Mouse (Mus musculus) hindbrain, postnatal 0 days (tissue): ENCODE data around the gene Olfr307. TPM values are rescaled to one million over a fixed set of nuclear protein-coding genes. Genes with fewer than 3 reads are reported as not detected.
"Not testable (repeated sequence)": the region's sequence is repeated elsewhere in the genome, so short reads cannot be mapped to it uniquely, and the experiment has no call there.

Experiments
- ATAC-seq: fragments of 200-750 bp; cut with Nextera tagmentation; 2 replicates; pipeline ENCODE4 v1.8.0; 2017; ENCODE audit warnings: mild to moderate bottlenecking, moderate TSS enrichment, moderate library complexity
- DNase-seq: peaks from one replicate; pipeline ENCODE4 v3.0.0-alpha.2; 2015; ENCODE audit warnings: low spot score
- H3K27ac ChIP-seq: fragments of 300-500 bp; sonication (generic); 2 replicates; pipeline ENCODE4 v1.5.1; 2014; ENCODE audit warnings: mild to moderate bottlenecking
- H3K27me3 ChIP-seq: fragments of 300-500 bp; sonication (generic); 2 replicates; pipeline ENCODE4 v1.6.1; 2014; ENCODE audit warnings: low read length, mixed read lengths; ENCODE audit not compliant: insufficient read depth
- H3K36me3 ChIP-seq: fragments of 300-500 bp; sonication (generic); 2 replicates; pipeline ENCODE4 v1.6.1; 2014; ENCODE audit warnings: low read length, mixed read lengths; ENCODE audit not compliant: insufficient read depth
- H3K4me1 ChIP-seq: fragments of 300-500 bp; sonication (generic); 2 replicates; pipeline ENCODE4 v1.6.1; 2014; ENCODE audit warnings: antibody characterized with exemption, low read length, mixed read lengths; ENCODE audit not compliant: insufficient read depth
- H3K4me2 ChIP-seq: fragments of 300-500 bp; sonication (generic); 2 replicates; pipeline ENCODE4 v1.6.1; 2014; ENCODE audit warnings: low read depth, mild to moderate bottlenecking, low read length, moderate library complexity, mixed read lengths
- H3K4me3 ChIP-seq: fragments of 300-500 bp; sonication (generic); 2 replicates; pipeline ENCODE4 v1.5.1; 2014; ENCODE audit warnings: low read length
- H3K9ac ChIP-seq: fragments of 300-500 bp; sonication (generic); replicated peaks from 2 replicates; pipeline ENCODE4 v1.6.1; 2014; ENCODE audit warnings: mild to moderate bottlenecking, low read length, moderate library complexity, mixed read lengths
- H3K9me3 ChIP-seq: fragments of 300-500 bp; sonication (generic); 2 replicates; pipeline ENCODE4 v1.6.1; 2016; ENCODE audit warnings: low read length, mixed read lengths
- CTCF ChIP-seq: IDR thresholded peaks from 2 replicates; pipeline ENCODE4 v1.5.1; 2016; ENCODE audit warnings: antibody characterized with exemption, control low read depth, low read depth
- WGBS: fragments of 180-500 bp; shearing (Covaris S2); extraction: QIAGEN DNeasy Blood & Tissue Kit; methylation state at CpG from one replicate; pipeline ENCODE4 v1.1.7; 2014; 5-methylcytosine and 5-hydroxymethylcytosine counted together
- polyA plus RNA-seq: library from polyadenylated mRNA; unstranded; fragments of >200 nt; fragmentation: Nextera tagmentation; extraction: Ambion mirVana; gene quantifications from 2 replicates; pipeline ENCODE4 v1.2.1, GENCODE M21; 2015
- total RNA-seq: library from RNA; depleted of rRNA; stranded (reverse); fragments of >200 nt; gene quantifications from 2 replicates; pipeline ENCODE4 v1.2.3, GENCODE M21; 2014; rRNA removed

Olfr307 gene
- total RNA-seq, result not detected in 2 replicates
- polyA plus RNA-seq, result not detected in 2 replicates

DNA sequence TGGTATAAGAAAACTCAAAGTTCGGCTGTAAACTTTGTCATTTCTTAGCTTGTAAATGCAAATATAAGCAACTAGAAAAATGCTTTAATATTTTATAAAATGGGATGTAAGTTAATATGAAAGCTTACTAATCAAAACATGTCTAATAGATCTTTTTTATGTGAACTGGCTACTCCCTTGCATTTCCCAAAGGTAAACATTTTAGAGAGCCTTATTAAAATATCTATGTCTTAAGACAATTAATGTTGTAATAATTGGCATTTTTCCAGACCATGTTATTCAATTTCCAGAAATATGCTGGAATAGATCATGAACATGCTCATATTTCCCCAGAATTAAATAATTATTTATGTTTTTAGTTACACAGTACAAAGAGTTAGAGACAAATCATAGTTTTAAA lies at the start of gene Olfr307:
Gene Olfr307, minus strand, starts transcription at position 101 of the 400 bp plus-strand sequence.
- H3K36me3 ChIP-seq, result no peaks in the 10 kb centered on the region
- TF ChIP-seq CTCF, result no peak
- no peaks in the 10 kb centered on the region for H3K9me3 ChIP-seq
- ATAC-seq, result no peak
- H3K4me3 ChIP-seq, result no peak within 1 kb of the TSS
- WGBS, result 76% methylated on average over 1 of the region's 1 CpGs
- no peak within 1 kb of the TSS for H3K9ac ChIP-seq
- no peaks in the 10 kb centered on the region for H3K4me1 ChIP-seq
- no peak within 1 kb of the TSS for H3K4me2 ChIP-seq
- no peaks in the 10 kb centered on the region for H3K27me3 ChIP-seq
- no peak for DNase-seq
- no peak within 1 kb of the TSS for H3K27ac ChIP-seq

DNA sequence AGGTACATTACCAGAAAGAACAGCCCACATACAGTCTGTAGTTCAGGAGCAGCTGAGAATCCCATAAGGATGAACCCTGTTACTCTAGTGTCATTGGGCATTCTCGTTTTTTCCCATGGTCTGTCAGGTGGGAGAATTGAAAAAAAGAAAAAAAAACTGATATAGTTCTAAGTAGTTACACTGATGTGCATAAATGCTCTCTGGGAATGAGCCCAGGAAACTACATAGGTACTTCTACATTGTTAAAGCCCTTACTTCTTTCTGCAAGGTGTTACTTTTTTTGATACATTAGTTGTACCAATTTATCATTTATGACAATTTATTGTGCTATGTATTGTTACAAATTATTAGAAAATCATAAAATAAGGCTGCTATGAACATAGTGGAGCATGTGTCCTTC lies 49.2 kb upstream of the Olfr307 start, which contains the start of gene Olfr304:
Gene Olfr304, minus strand, starts transcription at position 101 of the 400 bp plus-strand sequence.
- Histone ChIP-seq H3K4me2 (no peak within 1 kb of the TSS), H3K27ac (no peak within 1 kb of the TSS), H3K4me3 (no peak within 1 kb of the TSS), H3K9ac (no peak within 1 kb of the TSS), H3K4me1 (no peaks in the 10 kb centered on the region), H3K9me3 (no peaks in the 10 kb centered on the region), H3K27me3 (no peaks in the 10 kb centered on the region), H3K36me3 (no peaks in the 10 kb centered on the region)
- TF ChIP-seq CTCF, result no peak
- 77% methylated on average over 1 of the region's 1 CpGs for WGBS
- ATAC-seq (no peak), DNase-seq (no peak)

DNA sequence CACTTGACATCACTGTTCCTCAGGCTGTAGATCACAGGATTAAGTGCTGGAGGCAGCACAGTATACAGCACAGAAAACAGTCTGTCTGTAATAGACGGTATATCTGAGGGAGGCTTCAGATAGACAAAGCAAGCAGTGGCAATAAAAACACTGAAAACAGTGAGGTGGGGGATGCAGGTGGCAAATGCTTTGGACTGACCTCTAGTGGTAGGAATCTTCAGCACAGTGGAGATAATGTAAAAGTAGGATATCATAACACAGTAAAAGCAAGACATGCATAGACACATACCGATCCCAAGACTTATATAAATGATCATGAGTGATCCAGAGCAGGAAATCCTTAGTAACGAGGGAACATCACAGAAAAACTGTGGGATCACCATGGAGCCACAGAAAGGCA lies 48.4 kb upstream of the Olfr307 start:
- H3K9me3 ChIP-seq, result no peaks in the 10 kb centered on the region
- H3K4me2 ChIP-seq, result no peak overlapping the region
- DNase-seq, result no peak
- no peaks in the 10 kb centered on the region for H3K27me3 ChIP-seq
- no peak overlapping the region for H3K9ac ChIP-seq
- ATAC-seq, result no peak
- peak; percentile 25; the same call in 1 of the 2 replicates for TF ChIP-seq CTCF
- H3K36me3 ChIP-seq, result no peaks in the 10 kb centered on the region
- no peak overlapping the region for H3K27ac ChIP-seq
- no peak overlapping the region for H3K4me3 ChIP-seq
- WGBS, result 64% methylated on average over 3 of the region's 3 CpGs
- no peaks in the 10 kb centered on the region for H3K4me1 ChIP-seq

DNA sequence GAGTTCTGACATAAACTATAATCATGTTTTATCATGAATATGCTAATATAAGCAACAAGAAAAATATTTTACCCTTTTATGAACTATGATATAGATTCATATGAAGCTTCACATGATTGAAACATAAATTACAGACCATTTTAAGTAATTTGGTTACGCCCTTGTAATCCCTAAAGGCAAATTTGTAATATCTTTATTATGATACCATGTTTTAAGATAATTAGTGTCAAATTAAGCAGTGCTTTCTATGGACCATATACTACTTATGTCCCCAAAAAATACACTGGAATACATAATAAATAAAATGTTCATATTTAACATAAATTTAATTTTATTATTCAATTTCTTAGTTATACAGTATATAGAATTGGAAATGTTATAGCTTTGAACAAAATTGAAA lies 29.4 kb upstream of the Olfr307 start, which contains the start of gene Olfr305:
Gene Olfr305, minus strand, starts transcription at position 101 of the 400 bp plus-strand sequence.
- 82% methylated on average over 1 of the region's 1 CpGs for WGBS
- Histone ChIP-seq H3K4me1 (no peaks in the 10 kb centered on the region), H3K4me2 (no peak within 1 kb of the TSS), H3K36me3 (no peaks in the 10 kb centered on the region), H3K9ac (no peak within 1 kb of the TSS), H3K9me3 (no peaks in the 10 kb centered on the region), H3K27me3 (no peaks in the 10 kb centered on the region), H3K27ac (no peak within 1 kb of the TSS), H3K4me3 (no peak within 1 kb of the TSS)
- no peak for TF ChIP-seq CTCF
- DNase-seq, result no peak
- no peak for ATAC-seq

DNA sequence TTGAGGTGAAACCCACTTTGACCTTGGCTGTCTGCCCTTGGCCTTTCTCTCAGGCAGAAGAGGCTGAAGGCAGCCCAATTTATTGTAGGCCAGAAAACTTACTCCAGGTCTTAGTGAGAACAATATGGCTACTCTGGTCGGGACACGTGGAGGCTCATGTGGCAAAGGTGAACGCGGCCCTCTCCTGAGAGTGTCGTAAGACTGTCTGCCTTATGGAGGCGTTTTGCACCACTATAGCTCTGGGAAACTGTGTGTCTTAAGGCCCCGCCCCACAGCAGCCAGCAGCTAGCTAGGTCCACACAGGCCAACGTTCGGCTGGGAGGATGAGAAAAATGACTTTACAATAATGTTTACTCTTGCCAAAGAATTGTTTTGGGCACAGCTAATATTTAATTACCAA lies 8.9 kb upstream of the Olfr307 start:
- ATAC-seq, H3K4me3 ChIP-seq, H3K4me2 ChIP-seq, H3K4me1 ChIP-seq, H3K27ac ChIP-seq, H3K36me3 ChIP-seq, H3K9ac ChIP-seq, DNase-seq, H3K9me3 ChIP-seq, H3K27me3 ChIP-seq: not testable (repeated sequence)
- 89% methylated on average over 9 of the region's 9 CpGs for WGBS

DNA sequence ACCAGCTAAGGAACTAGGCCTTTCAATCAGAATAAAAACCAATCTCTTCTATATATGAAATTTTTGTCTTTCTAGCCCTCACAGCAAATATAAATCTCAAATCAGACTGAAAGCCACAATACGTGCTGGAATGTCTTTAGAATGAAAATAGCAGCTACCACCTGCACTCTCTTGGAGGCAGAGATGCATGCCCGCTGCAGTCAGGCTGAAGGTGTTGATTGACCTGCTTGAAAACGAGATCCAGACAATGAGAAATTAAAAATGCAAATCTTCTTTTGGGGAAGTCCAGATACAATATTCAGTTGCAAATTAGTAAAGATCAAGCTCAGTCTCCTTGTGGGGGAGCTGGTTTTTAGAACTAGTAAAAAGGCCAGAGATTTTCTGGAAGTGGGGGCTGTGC lies 6.9 kb upstream of the Olfr307 start:
- H3K4me3 ChIP-seq, result no peak overlapping the region
- H3K27ac ChIP-seq, result no peak overlapping the region
- H3K9me3 ChIP-seq, result no peaks in the 10 kb centered on the region
- H3K4me1 ChIP-seq, result no peaks in the 10 kb centered on the region
- no peak overlapping the region for H3K4me2 ChIP-seq
- DNase-seq, result no peak
- no peak overlapping the region for H3K9ac ChIP-seq
- ATAC-seq, result no peak
- 67% methylated on average over 3 of the region's 3 CpGs for whole genome bisulfite sequencing
- H3K27me3 ChIP-seq, result no peaks in the 10 kb centered on the region
- no peaks in the 10 kb centered on the region for H3K36me3 ChIP-seq
- no peak for TF ChIP-seq CTCF

DNA sequence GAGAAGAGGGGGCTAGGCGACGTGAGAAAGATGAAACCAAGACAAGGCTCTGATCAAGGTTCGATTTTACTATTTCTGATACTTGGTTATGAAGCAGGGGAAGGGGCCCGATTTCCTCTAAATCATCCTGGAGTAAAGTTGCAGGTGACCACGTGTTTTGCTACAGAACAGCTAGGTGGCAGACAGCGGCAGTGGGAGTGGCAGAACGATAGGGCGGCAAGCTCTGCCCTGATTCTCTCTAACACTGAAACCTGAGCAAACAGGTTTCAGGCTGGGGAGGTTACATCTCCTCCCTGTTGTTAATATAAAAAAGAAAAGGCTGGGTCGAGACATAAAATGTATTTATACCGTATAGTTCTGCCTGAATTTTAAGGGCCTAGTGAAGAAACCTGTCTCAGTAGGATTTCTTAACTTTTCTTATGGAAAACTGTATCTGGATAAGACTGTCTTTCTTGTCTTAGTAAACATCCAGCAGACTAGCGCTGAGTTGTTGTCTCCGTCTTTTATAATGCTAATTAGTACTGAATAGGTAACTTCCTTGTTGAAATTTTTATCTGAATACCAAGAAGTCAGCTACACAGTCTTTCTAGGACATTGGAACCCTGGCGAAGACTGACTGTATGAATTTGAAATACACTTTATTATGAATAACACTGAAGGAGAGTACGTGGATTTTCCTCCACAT lies 5.6 kb upstream of the Olfr307 start:
- H3K27ac ChIP-seq, result no peak overlapping the region
- no peaks in the 10 kb centered on the region for H3K27me3 ChIP-seq
- TF ChIP-seq CTCF, result no peak
- no peaks in the 10 kb centered on the region for H3K9me3 ChIP-seq
- WGBS, result 77% methylated on average over 14 of the region's 14 CpGs
- DNase-seq, result no peak
- H3K4me3 ChIP-seq, result no peak overlapping the region
- H3K9ac ChIP-seq, result no peak overlapping the region
- no peak overlapping the region for H3K4me2 ChIP-seq
- no peaks in the 10 kb centered on the region for H3K36me3 ChIP-seq
- H3K4me1 ChIP-seq, result no peaks in the 10 kb centered on the region
- ATAC-seq, result no peak
